Mouse (Mus musculus) forebrain, embryonic 10.5 days (tissue): ENCODE data around the gene Slco6c1. TPM values are rescaled to one million over a fixed set of nuclear protein-coding genes. Genes with fewer than 3 reads are reported as not detected.

Experiments used
- DNase-seq: peaks from one replicate; pipeline ENCODE4 v3.0.0-alpha.2; 2017; ENCODE audit warnings: low spot score; ENCODE audit errors: extremely low spot score
- H3K27ac ChIP-seq: fragments of 300-500 bp; sonication (generic); 2 replicates; pipeline ENCODE4 v1.5.1; 2016; ENCODE audit warnings: mild to moderate bottlenecking
- H3K27me3 ChIP-seq: fragments of 300-500 bp; sonication (generic); 2 replicates; pipeline ENCODE4 v1.6.1; 2016; ENCODE audit warnings: mild to moderate bottlenecking; ENCODE audit not compliant: poor library complexity, severe bottlenecking
- H3K36me3 ChIP-seq: fragments of 300-500 bp; sonication (generic); replicated peaks from 2 replicates; pipeline ENCODE4 v1.6.1; 2016; ENCODE audit warnings: mild to moderate bottlenecking, moderate library complexity
- H3K4me1 ChIP-seq: fragments of 300-500 bp; sonication (generic); 2 replicates; pipeline ENCODE4 v1.6.1; 2016
- H3K4me3 ChIP-seq: fragments of 300-500 bp; sonication (generic); 2 replicates; pipeline ENCODE4 v1.5.1; 2016; ENCODE audit warnings: mild to moderate bottlenecking, moderate library complexity
- H3K9me3 ChIP-seq: fragments of 300-500 bp; sonication (generic); 2 replicates; pipeline ENCODE4 v1.6.1; 2016; ENCODE audit warnings: mild to moderate bottlenecking, moderate library complexity
- WGBS: fragments of 180-500 bp; shearing (Covaris S2); methylation state at CpG from one replicate; pipeline ENCODE4 v1.1.7; 2016; 5-methylcytosine and 5-hydroxymethylcytosine counted together
- polyA plus RNA-seq: library from polyadenylated mRNA; unstranded; fragments of >200 nt; fragmentation: Nextera tagmentation; extraction: Ambion mirVana; gene quantifications from 2 replicates; pipeline ENCODE4 v1.2.1, GENCODE M21; 2016

Slco6c1 gene
- not detected in 2 replicates for polyA plus RNA-seq

DNA sequence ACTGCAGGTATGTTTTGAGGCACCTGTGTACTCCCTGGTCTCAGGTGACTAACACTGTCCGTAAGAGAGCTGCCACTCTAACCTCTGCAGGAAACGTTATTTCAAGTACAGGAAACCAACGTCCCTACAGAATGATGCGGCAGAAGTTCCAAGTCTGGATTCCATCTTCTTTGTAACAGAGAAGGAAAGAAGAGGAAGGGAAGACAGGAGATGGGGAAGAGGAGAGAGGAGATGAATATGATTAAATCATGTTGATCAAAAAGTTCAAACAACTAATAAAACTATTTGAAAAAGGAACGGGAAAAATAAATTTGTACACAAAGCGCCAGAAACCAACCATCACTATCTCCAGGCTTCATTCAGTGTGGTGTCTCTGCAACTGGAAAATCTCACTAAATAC lies at the start of gene Slco6c1:
TSS of gene Slco6c1 (minus strand) at position 101 of the 400 bp plus-strand sequence.
- H3K27ac ChIP-seq: no peak within 1 kb of the TSS
- H3K9me3 ChIP-seq: no peaks in the 10 kb centered on the region
- no peak within 1 kb of the TSS for H3K4me3 ChIP-seq
- DNase-seq: no peak
- no peaks in the 10 kb centered on the region for H3K27me3 ChIP-seq
- WGBS: 96% methylated on average over 6 of the region's 6 CpGs
- H3K36me3 ChIP-seq: no peaks in the 10 kb centered on the region
- no peaks in the 10 kb centered on the region for H3K4me1 ChIP-seq

DNA sequence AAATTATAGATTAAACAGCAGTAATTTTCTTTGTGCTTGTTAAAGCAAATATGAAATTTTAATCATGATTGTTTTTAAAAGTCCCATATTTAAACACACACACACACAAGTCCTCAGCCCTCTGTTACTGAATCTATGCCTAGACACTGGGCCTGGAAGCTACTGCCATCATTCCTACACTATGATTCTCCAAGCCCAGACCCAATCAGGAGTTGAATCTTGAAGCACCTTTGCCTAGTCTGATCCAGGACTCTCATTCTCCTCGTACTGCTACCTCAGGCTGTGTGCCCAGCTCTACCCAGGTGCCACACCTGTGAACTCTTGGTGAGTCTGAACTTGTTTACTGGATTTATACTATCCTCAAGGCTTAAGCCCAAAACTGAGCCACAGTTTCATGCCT lies 89.1 kb downstream of the Slco6c1 start:
- H3K36me3 ChIP-seq: no peaks in the 10 kb centered on the region
- H3K4me1 ChIP-seq: no peaks in the 10 kb centered on the region
- H3K27ac ChIP-seq: no peak overlapping the region
- no peaks in the 10 kb centered on the region for H3K9me3 ChIP-seq
- no peak overlapping the region for H3K4me3 ChIP-seq
- 67% methylated on average over 1 of the region's 1 CpGs for WGBS
- H3K27me3 ChIP-seq: no peaks in the 10 kb centered on the region
- no peak for DNase-seq

DNA sequence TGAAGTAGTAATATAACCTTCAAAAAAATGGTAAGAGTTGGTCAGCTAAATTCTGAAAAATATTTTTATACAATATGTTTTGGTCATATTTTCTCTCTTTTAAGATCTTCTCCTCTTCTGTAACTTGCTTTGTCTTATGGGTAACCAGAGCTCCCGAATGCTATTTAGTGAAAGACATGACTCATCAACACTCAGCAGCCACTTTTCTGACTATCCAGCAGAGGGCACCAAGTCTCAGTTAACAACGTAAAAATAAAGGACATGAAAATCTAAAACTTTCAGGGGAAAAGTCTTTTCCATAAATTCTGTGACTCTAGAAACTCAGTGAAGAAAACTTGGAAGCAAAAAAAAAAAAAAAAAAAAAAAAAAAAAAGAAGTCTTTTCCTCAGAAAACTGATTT lies 89.6 kb downstream of the Slco6c1 start:
- WGBS: 28% methylated on average over 2 of the region's 2 CpGs

DNA sequence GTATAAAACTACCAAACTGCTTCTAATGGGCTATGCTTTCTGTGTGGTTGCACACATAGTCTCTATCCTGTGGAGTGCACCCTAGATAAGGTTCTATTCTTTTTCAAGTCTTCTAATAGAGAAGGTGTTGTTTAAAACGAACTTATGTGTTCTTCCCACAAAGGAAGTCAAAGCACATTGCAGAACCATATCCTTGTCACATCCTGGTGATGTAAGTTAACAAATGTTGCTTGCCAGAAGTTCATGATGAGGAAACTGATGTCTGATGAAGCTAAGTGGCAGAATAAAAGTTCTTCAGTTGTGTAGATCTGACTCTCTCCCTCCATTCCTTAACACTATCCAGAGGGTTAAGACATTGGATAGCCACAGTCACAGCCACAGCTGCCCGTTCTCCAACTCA lies 90.1 kb downstream of the Slco6c1 start:
- Histone ChIP-seq H3K36me3 (no peaks in the 10 kb centered on the region), H3K4me3 (no peak overlapping the region), H3K27ac (no peak overlapping the region), H3K27me3 (no peaks in the 10 kb centered on the region), H3K9me3 (no peaks in the 10 kb centered on the region), H3K4me1 (no peaks in the 10 kb centered on the region)
- no peak for DNase-seq
- whole genome bisulfite sequencing: 85% methylated on average over 2 of the region's 2 CpGs

More for the DNA sequence above, 89.6 kb downstream of the Slco6c1 start:
- Histone ChIP-seq H3K36me3 (no peaks in the 10 kb centered on the region), H3K4me3 (no peak overlapping the region), H3K27me3 (no peaks in the 10 kb centered on the region), H3K9me3 (no peaks in the 10 kb centered on the region), H3K27ac (no peak overlapping the region), H3K4me1 (no peaks in the 10 kb centered on the region)
- DNase-seq: no peak

DNA sequence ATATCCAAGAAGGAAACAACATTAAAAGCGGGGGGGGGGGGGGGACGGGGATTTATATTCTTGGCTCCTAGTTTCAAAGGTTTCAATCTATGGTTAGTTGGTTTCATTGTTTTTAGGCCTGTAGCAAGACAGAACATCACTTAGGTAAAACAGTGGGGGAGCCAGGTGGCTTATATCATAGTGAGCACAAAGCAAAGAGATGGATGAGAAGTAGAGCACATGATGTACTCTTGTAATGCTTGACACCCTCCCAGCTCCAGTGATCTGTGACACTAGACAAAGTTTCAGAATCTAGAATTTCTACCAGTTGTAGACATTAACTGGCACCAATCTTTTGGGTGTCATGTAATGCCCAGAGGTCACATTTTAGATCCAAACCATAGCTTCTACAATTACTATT lies 106.7 kb downstream of the Slco6c1 start:
- Histone ChIP-seq H3K27ac (no peak overlapping the region), H3K36me3 (no peaks in the 10 kb centered on the region), H3K4me1 (no peaks in the 10 kb centered on the region), H3K27me3 (no peaks in the 10 kb centered on the region), H3K9me3 (peaks cover 3% of the 10 kb centered on the region; the same call in 1 of the 2 replicates), H3K4me3 (no peak overlapping the region)
- WGBS: 78% methylated on average over 2 of the region's 2 CpGs
- DNase-seq: no peak

DNA sequence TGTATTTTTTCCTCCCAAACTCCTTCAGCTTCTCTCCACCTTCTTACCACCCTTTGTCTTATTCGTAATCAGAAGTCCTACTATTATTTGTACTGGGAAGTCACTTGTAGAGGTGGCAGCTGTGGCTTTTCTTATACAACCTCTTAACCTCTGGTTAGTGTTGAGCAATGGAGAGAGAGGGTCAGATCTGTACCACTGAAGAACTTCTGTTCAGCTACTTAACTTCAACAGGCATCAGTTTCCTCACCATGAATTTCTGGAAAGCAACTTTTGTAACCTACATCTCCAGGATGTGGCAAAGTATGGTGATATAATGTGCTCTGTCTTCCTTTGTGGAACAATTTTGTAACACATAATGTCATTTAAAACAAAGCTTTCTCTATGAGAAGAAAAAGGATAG lies 108.7 kb downstream of the Slco6c1 start:
- Histone ChIP-seq H3K4me1 (no peaks in the 10 kb centered on the region), H3K4me3 (no peak overlapping the region), H3K27me3 (no peaks in the 10 kb centered on the region), H3K36me3 (no peaks in the 10 kb centered on the region), H3K27ac (no peak overlapping the region), H3K9me3 (peaks cover 3% of the 10 kb centered on the region; the same call in 1 of the 2 replicates)
- DNase-seq: no peak
- 75% methylated on average over 1 of the region's 1 CpGs for WGBS

DNA sequence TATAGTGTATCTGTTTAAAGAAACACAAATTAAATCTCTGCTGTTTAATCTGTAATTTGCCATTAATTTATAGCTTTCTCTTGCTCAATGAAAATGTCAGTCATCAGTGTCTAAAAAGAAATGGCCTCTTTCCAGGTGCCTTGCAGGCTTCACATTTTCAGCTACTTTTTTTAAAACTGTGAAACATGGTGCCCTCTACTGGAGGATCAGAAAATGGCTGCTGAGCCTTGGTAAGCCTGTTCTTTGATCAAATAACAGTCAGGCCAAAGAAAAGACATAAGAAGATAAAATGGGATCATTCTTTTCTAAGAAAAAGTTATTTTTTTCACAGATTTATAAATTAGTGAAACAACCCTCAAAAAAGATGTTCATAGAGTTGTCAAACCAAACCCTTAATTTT lies 109.1 kb downstream of the Slco6c1 start:
- H3K9me3 ChIP-seq: peaks cover 3% of the 10 kb centered on the region; the same call in 1 of the 2 replicates
- no peak overlapping the region for H3K4me3 ChIP-seq
- H3K36me3 ChIP-seq: no peaks in the 10 kb centered on the region
- no peak for DNase-seq
- no peak overlapping the region for H3K27ac ChIP-seq
- H3K27me3 ChIP-seq: no peaks in the 10 kb centered on the region
- H3K4me1 ChIP-seq: no peaks in the 10 kb centered on the region
